Mouse (Mus musculus) myocyte (in vitro differentiated cells): ENCODE measurements around the gene Ndufc1. TPM values are rescaled to one million over a fixed set of nuclear protein-coding genes. Genes with fewer than 3 reads are reported as not detected.

Experiments used
- H3K27me3 ChIP-seq: one replicate; pipeline ENCODE4 v1.6.1; 2011; ENCODE audit not compliant: control insufficient read depth, insufficient read depth, insufficient read length
- H3K36me3 ChIP-seq: one replicate; pipeline ENCODE4 v1.6.1; 2011; ENCODE audit not compliant: control insufficient read depth, insufficient read depth
- H3K4me2 ChIP-seq: one replicate; pipeline ENCODE4 v1.6.1; 2011; ENCODE audit warnings: low read depth, control low read depth
- H3K4me3 ChIP-seq: one replicate; pipeline ENCODE4 v1.5.1; 2011; ENCODE audit warnings: mild to moderate bottlenecking, control low read depth, moderate library complexity
- H3K79me2 ChIP-seq: one replicate; pipeline ENCODE4 v1.6.1; 2011; ENCODE audit not compliant: control insufficient read depth, insufficient read depth
- H3ac ChIP-seq: one replicate; pipeline ENCODE4 v1.6.1; 2011; ENCODE audit not compliant: control insufficient read depth, insufficient read length
- CEBPB ChIP-seq: IDR thresholded peaks from 2 replicates; pipeline ENCODE4 v1.6.1; 2011; ENCODE audit warnings: mild to moderate bottlenecking, moderate library complexity; ENCODE audit not compliant: poor library complexity, insufficient read depth, severe bottlenecking
- E2F4 ChIP-seq: IDR thresholded peaks from one replicate; pipeline ENCODE4 v1.6.1; 2011; ENCODE audit warnings: mild to moderate bottlenecking, control low read depth, moderate library complexity; ENCODE audit not compliant: insufficient read depth
- MAX ChIP-seq: IDR thresholded peaks from one replicate; pipeline ENCODE4 v1.6.1; 2011; ENCODE audit warnings: low read depth, mild to moderate bottlenecking, control low read depth
- MYOD1 ChIP-seq, 3 experiments: IDR thresholded peaks; one replicate each; pipeline ENCODE4 v1.6.1; 2011; ENCODE audit warnings: control low read depth in 2 of 3, low read depth in 2 of 3, mild to moderate bottlenecking in 2 of 3, moderate library complexity in 1 of 3; ENCODE audit not compliant: insufficient read length in 2 of 3, control insufficient read depth in 1 of 3
- MYOG ChIP-seq, 3 experiments: IDR thresholded peaks; one replicate each; pipeline ENCODE4 v1.6.1; 2011; ENCODE audit warnings: control low read depth in 2 of 3, low read depth in 2 of 3, mild to moderate bottlenecking in 2 of 3; ENCODE audit not compliant: insufficient read length in 2 of 3, control insufficient read depth in 1 of 3, insufficient read depth in 1 of 3
- POLR2A ChIP-seq: IDR thresholded peaks from one replicate; pipeline ENCODE4 v1.6.1; 2011; ENCODE audit warnings: low read depth, mild to moderate bottlenecking, control low read depth, moderate library complexity; ENCODE audit not compliant: insufficient read length
- POLR2AphosphoS2 ChIP-seq: IDR thresholded peaks from one replicate; pipeline ENCODE4 v1.6.1; 2011; ENCODE audit warnings: low read depth, control low read depth; ENCODE audit not compliant: insufficient read length
- REST ChIP-seq: IDR thresholded peaks from one replicate; pipeline ENCODE4 v1.6.1; 2011; ENCODE audit warnings: mild to moderate bottlenecking, control low read depth, moderate library complexity; ENCODE audit not compliant: insufficient read depth, insufficient read length
- SRF ChIP-seq: IDR thresholded peaks from one replicate; pipeline ENCODE4 v1.6.1; 2011; ENCODE audit warnings: low read depth; ENCODE audit not compliant: control insufficient read depth, insufficient read length
- TCF12 ChIP-seq: IDR thresholded peaks from one replicate; pipeline ENCODE4 v1.6.1; 2011; ENCODE audit warnings: mild to moderate bottlenecking, control low read depth; ENCODE audit not compliant: poor library complexity, insufficient read depth, severe bottlenecking
- TCF3 ChIP-seq: IDR thresholded peaks from one replicate; pipeline ENCODE4 v1.6.1; 2011; ENCODE audit warnings: low read depth, control low read depth; ENCODE audit not compliant: insufficient read length
- USF1 ChIP-seq: IDR thresholded peaks from one replicate; pipeline ENCODE4 v1.6.1; 2011; ENCODE audit warnings: low read depth, mild to moderate bottlenecking, control low read depth, moderate library complexity
- polyA plus RNA-seq: library from polyadenylated mRNA; unstranded; fragments of >200 nt; fragmentation: generic; extraction: Trizol; gene quantifications from one replicate; pipeline ENCODE4 v1.2.1, GENCODE M21; 2012; ENCODE audit warnings: missing spikeins

The Ndufc1 gene
- polyA plus RNA-seq, 1 experiment: 584 TPM

DNA sequence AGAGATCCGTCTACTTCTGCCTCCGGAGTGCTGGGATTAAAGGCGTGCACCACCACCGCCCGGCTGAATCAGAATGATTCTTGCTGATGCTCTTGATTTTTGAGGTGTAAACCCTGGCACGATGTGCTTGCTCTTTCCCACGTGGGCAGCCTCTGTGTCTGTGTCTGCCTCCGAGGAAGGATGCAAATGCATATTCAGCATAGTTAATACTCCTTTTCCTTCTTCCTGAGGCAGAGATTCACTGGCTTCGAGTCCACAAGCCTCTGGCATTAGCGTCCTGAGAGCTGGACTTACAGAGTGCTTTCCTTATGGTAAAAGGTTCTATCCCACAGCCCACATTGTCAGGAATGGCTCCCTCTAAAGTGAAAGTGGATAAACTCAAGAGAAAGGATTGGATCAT, 8.1 kb downstream of the Ndufc1 start:
- no peak overlapping the region for H3K4me2 ChIP-seq

GRCm38 (mm10) chr3:51399531-51399930, 9.3 kb downstream of the Ndufc1 start:
- TF ChIP-seq USF1 (no peak), TCF3 (no peak), POLR2A (no peak), TCF12 (no peak), CEBPB (no peak), E2F4 (no peak), REST (no peak), POLR2AphosphoS2 (no peak), MYOG (IDR thresholded peaks at IDR 0.05; ENCODE audit: control insufficient read depth in 1 of 3, insufficient read depth in 1 of 3, insufficient read length in 2 of 3, low read depth in 2 of 3) (no peak), MAX (no peak), MYOD1 (IDR thresholded peaks at IDR 0.05; ENCODE audit: control insufficient read depth in 1 of 3, insufficient read length in 2 of 3, low read depth in 2 of 3) (no peak), SRF (no peak)
- H3K4me3 ChIP-seq: no peak overlapping the region

More for the DNA sequence above, 8.1 kb downstream of the Ndufc1 start:
- H3K36me3 ChIP-seq: peaks cover 12% of the 10 kb centered on the region
- no peak overlapping the region for H3ac ChIP-seq
- H3K79me2 ChIP-seq: no peaks in the 10 kb centered on the region
- no peak overlapping the region for H3K4me3 ChIP-seq
- no peak for TF ChIP-seq TCF3
- no peak for TF ChIP-seq SRF
- TF ChIP-seq MYOD1 (IDR thresholded peaks at IDR 0.05; ENCODE audit: control insufficient read depth in 1 of 3, insufficient read length in 2 of 3, low read depth in 2 of 3): no peak
- no peak for TF ChIP-seq TCF12
- no peak for TF ChIP-seq POLR2AphosphoS2
- no peak for TF ChIP-seq MYOG (IDR thresholded peaks at IDR 0.05; ENCODE audit: control insufficient read depth in 1 of 3, insufficient read depth in 1 of 3, insufficient read length in 2 of 3, low read depth in 2 of 3)
- TF ChIP-seq MAX: no peak
- H3K27me3 ChIP-seq: no peaks in the 10 kb centered on the region

DNA sequence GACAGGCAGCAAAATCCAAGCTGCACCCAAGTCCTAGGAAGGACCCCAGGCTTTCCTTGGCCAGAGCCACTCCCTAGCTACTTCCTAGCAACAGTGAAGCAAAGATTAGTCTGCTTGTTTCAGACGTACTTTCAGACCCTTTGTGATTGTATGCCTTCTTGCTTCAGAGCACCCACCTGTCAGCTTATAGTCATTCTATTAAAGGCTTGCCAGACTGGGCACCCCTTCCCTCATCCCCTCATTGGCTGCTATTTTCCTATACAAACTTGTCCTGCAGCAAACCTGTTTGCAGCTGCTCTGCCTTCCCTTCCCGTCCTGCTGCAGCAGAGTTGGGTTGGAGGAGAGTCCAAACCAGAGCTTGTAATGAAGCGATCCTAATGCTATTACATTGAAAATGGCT, 10.1 kb downstream of the Ndufc1 start:
- H3K4me2 ChIP-seq: no peak overlapping the region
- H3ac ChIP-seq: no peak overlapping the region
- TF ChIP-seq POLR2A (no peak), POLR2AphosphoS2 (no peak), MYOG (IDR thresholded peaks at IDR 0.05; ENCODE audit: control insufficient read depth in 1 of 3, insufficient read depth in 1 of 3, insufficient read length in 2 of 3, low read depth in 2 of 3) (no peak), TCF12 (no peak), SRF (no peak), TCF3 (no peak), REST (no peak), CEBPB (no peak), USF1 (no peak), MAX (no peak), E2F4 (no peak), MYOD1 (IDR thresholded peaks at IDR 0.05; ENCODE audit: control insufficient read depth in 1 of 3, insufficient read length in 2 of 3, low read depth in 2 of 3) (no peak)
- no peak overlapping the region for H3K4me3 ChIP-seq
- peaks cover 3% of the 10 kb centered on the region for H3K36me3 ChIP-seq
- no peaks in the 10 kb centered on the region for H3K79me2 ChIP-seq
- no peaks in the 10 kb centered on the region for H3K27me3 ChIP-seq

More at GRCm38 (mm10) chr3:51399531-51399930, 9.3 kb downstream of the Ndufc1 start:
- no peak overlapping the region for H3K4me2 ChIP-seq
- no peak overlapping the region for H3ac ChIP-seq
- peaks cover 7% of the 10 kb centered on the region for H3K36me3 ChIP-seq
- H3K27me3 ChIP-seq: no peaks in the 10 kb centered on the region
- no peaks in the 10 kb centered on the region for H3K79me2 ChIP-seq

- Histone ChIP-seq H3K4me2 (no peak overlapping the region), H3K4me3 (no peak overlapping the region), H3K79me2 (no peaks in the 10 kb centered on the region), H3K27me3 (no peaks in the 10 kb centered on the region), H3ac (no peak overlapping the region), H3K36me3 (peaks cover 2% of the 10 kb centered on the region)
- TF ChIP-seq MAX (no peak), REST (no peak), TCF12 (no peak), USF1 (no peak), CEBPB (no peak), E2F4 (no peak), POLR2A (no peak), SRF (no peak), POLR2AphosphoS2 (no peak), TCF3 (no peak), MYOG (IDR thresholded peaks at IDR 0.05; ENCODE audit: control insufficient read depth in 1 of 3, insufficient read depth in 1 of 3, insufficient read length in 2 of 3, low read depth in 2 of 3) (no peak)
Measured at GRCm38 (mm10) chr3:51397700-51398299, 11.0 kb downstream of the Ndufc1 start.

DNA sequence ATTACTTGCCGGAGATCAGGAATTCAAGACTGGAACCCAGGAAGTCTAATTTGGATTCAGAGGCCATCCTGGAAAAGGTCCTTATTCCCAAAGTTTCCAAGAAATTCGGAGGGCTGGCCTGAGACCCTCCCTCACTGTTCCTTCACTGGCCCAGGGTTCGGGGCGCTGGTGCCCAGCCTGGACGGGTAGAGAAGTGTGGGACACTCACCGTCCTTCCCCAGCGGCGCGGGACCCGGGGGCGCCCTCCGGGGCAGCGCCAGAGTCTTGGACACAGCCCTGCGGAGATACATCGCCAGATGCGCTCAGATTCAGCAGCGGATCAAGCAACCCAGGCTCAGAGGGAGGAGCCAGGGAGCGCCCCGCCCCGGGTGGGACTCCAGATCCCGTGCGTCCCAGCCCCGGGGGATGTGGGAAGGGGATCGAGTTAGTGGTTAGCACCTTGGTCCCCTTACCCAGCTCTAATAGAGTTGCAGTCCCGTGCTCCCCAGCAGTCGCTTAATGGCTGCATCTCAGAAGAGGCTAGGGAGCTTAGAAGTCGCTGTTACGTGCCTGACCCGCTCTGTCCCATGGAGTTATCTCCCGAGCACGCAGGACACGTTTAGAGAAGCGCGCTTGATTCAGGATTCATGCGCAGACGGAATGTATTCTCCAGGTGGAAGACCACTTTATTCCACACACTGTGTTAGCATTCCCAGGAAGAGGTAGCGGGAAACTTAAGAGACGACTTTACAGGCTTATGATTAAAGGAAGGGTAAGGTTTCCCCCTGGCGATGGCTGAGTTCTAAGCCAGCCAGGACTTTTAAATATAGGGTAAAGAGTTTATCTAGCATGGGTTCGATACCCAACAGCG, 12.3 kb downstream of the Ndufc1 start, which contains the start of gene Mgarp:
Gene Mgarp (minus strand): TSS at position 520 of the 850 bp plus-strand sequence.
- peak within 1 kb of the TSS; percentile 48 for H3K4me2 ChIP-seq
- TF ChIP-seq POLR2A (no peak), SRF (no peak), POLR2AphosphoS2 (no peak), CEBPB (no peak), E2F4 (no peak), USF1 (no peak), TCF12 (no peak), MYOG (IDR thresholded peaks at IDR 0.05; ENCODE audit: control insufficient read depth in 1 of 3, insufficient read depth in 1 of 3, insufficient read length in 2 of 3, low read depth in 2 of 3) (no peak), MAX (no peak), MYOD1 (IDR thresholded peaks at IDR 0.05; ENCODE audit: control insufficient read depth in 1 of 3, insufficient read length in 2 of 3, low read depth in 2 of 3) (no peak), TCF3 (no peak), REST (no peak)
- H3K79me2 ChIP-seq: no peaks in the 10 kb centered on the region
- no peak within 1 kb of the TSS for H3ac ChIP-seq
- H3K36me3 ChIP-seq: no peaks in the 10 kb centered on the region
- no peak within 1 kb of the TSS for H3K4me3 ChIP-seq
- no peaks in the 10 kb centered on the region for H3K27me3 ChIP-seq
